Mouse (Mus musculus): ENCODE data around the gene Diras1. TPM values are rescaled to one million over a fixed set of nuclear protein-coding genes. Genes with fewer than 3 reads are reported as not detected.
A peak's percentile ranks its signal among the peaks of the same experiment; 100 is the strongest.
"Not testable (repeated sequence)": the region's sequence is repeated elsewhere in the genome, so short reads cannot be mapped to it uniquely, and the experiment has no call there.

The Diras1 gene
- total RNA-seq (2017) = not detected in 2 replicates

GRCm38 (mm10) chr10:81025639-81026275, at the start of gene Diras1:
TSS of gene Diras1 (minus strand) at chr10:81025662.
- ATAC-seq (replicated peaks; ENCODE audit: low read depth, poor library complexity, severe bottlenecking) = no peak

DNA sequence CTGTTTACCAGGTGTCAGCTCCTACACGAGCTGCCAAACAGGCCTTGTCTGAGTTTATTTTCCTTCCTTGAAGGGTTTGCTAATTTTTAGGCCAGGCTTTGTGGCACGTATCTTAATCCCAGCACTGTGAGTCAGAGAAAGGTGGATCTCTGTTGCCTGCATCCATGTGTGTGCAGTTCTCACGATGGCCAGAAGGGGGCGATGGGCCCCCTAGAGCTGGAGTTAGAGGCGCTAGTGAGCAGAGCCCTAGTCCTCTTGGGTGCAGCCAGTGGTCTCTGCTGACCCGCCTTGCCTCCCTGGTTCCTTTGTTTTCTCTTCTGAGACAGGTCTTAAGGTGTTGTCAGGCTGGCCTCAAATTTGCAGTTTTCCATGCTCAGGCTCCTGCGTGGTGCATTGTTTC, 48.0 kb upstream of the Diras1 start:
- ATAC-seq (replicated peaks; ENCODE audit: low read depth, poor library complexity, severe bottlenecking) = no peak

DNA sequence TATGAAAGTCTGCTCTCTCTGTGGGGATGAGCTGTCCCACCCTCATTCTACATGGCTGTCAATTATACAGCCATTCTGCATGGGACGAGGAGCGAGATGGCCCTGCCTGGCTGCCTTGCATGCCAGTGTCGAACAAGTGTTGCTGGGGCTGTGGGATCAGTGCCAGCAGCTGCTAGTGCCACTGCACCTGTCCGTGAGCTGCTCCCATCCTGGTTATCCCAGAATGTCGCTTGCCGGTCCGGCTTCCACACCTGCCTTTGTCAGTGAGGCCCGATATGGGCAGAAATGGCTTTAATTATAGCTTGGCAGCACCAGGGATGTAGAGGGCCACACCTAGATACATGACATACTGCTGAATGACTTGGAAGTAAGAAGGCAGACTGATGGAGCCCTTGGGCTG, 46.8 kb upstream of the Diras1 start:
- ATAC-seq (replicated peaks; ENCODE audit: low read depth, poor library complexity, severe bottlenecking) = no peak

- peak; percentile 97 for ATAC-seq (replicated peaks; ENCODE audit: low read depth, poor library complexity, severe bottlenecking)
These were observed 44.4 kb upstream of the Diras1 start, which contains the start of gene Thop1 for GRCm38 (mm10) chr10:81069836-81070235. TSS of gene Thop1 (plus strand) at chr10:81070035.

DNA sequence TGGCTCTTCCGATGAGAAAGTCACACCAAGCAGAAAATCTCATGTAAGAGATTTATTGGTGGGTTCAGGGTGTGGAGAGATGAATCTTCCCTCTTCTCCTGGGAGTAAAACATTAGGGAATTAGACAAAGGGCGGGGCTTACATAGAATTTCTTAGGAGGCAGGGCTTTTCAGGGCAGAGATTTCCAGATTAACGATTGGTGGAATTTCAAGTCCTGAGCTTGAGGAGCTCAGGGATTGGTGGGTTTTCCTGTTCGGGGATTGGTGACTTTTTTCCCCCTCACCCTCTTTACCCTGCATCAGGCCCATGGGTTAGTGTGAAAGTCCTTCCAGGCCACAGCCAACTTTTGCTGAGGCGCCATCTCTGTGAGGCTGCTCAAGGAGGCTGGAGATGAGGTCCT, 43.2 kb upstream of the Diras1 start:
- ATAC-seq (replicated peaks; ENCODE audit: low read depth, poor library complexity, severe bottlenecking) = no peak

- not testable (repeated sequence) for ATAC-seq (replicated peaks; ENCODE audit: low read depth, poor library complexity, severe bottlenecking)
These were observed 39.1 kb upstream of the Diras1 start for GRCm38 (mm10) chr10:81064519-81064918.

- no peak for ATAC-seq (replicated peaks; ENCODE audit: low read depth, poor library complexity, severe bottlenecking)
These were observed 37.2 kb upstream of the Diras1 start for GRCm38 (mm10) chr10:81062710-81063109.

GRCm38 (mm10) chr10:81059603-81060543, 34.4 kb upstream of the Diras1 start, which contains the start of gene Sgta:
TSS of gene Sgta (minus strand) at chr10:81060181.
- peak; percentile 97 for ATAC-seq (replicated peaks; ENCODE audit: low read depth, poor library complexity, severe bottlenecking)

- no peak for ATAC-seq (replicated peaks; ENCODE audit: low read depth, poor library complexity, severe bottlenecking)
These were observed 33.4 kb upstream of the Diras1 start for GRCm38 (mm10) chr10:81058896-81059295.

DNA sequence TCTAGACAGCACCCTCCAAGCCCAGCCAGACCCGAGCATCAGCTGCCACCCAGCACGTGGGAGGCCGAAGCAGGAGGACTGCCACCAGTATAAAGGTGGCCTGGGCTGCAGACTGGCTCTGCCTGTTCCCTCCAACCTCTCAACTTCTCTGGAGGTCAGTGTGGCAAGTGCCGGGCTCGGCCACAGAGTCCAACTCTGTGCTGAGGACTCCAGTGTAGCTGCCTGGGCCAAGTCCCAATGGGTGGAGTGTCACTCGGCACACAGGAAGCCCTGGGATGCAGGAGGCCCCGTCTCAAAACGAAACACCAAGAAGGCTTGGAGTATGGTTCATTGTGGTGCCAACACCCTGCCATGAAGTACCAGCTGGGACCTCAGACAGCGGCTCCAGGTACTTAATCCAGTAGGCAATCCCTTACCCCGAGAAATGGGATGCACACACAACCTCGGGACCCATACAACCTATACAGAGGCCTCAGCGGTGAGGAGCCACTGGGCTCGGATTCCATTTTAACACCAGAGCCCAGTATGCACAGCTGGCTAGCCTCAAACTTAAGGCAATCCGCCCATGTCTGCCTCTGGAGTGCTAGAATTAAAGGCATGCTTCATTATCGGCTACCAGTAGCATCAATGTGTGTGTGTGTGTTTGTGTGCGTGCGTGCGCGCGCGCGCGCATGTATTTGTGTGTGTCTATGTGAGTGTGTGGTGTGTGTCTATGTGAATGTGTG, 32.1 kb upstream of the Diras1 start:
- ATAC-seq (replicated peaks; ENCODE audit: low read depth, poor library complexity, severe bottlenecking) = no peak

- ATAC-seq (replicated peaks; ENCODE audit: low read depth, poor library complexity, severe bottlenecking) = not testable (repeated sequence)
These were observed 30.4 kb upstream of the Diras1 start for GRCm38 (mm10) chr10:81055802-81056340.

DNA sequence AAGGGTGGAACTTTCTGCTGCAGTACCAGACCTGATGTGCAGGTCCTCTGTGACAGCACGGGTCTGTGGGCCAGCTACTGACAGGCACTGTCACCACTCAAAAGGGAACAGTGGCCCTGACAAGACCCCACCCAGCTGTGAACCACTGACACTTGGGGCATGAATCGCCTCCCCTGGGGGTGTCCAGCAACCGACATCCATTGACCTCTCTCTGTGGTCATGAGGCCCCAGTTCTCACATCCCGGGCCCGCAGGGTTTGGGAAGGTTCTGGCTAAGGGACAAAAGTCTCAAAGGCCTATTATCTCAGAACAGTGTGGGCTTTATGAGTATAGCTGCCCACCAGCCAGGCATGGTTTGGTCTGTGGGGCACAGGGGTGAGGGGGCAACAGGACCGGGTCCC, 29.7 kb upstream of the Diras1 start:
- no peak for ATAC-seq (replicated peaks; ENCODE audit: low read depth, poor library complexity, severe bottlenecking)

DNA sequence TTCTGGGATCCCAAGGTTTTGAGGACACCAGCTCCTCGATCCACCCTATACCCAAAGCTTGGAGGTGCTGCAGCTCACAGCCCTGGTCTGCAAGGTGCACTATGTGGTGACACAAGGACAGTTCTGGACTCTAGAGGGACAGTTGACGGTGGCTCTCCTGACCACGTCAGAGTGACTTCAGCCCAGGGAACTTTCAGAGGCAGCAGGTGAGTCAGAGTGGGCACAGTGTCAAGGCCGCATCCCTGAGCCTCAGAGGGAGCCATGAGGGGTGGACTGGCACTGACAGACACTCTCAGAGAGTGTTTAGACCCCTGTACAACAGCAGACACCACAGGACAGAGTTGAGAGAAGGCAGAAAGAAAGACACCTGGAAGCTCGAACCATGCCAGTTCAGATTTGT, 27.1 kb upstream of the Diras1 start:
- no peak for ATAC-seq (replicated peaks; ENCODE audit: low read depth, poor library complexity, severe bottlenecking)

- ATAC-seq (replicated peaks; ENCODE audit: low read depth, poor library complexity, severe bottlenecking) = peak; percentile 70
These were observed 25.7 kb upstream of the Diras1 start for GRCm38 (mm10) chr10:81051133-81051532.

DNA sequence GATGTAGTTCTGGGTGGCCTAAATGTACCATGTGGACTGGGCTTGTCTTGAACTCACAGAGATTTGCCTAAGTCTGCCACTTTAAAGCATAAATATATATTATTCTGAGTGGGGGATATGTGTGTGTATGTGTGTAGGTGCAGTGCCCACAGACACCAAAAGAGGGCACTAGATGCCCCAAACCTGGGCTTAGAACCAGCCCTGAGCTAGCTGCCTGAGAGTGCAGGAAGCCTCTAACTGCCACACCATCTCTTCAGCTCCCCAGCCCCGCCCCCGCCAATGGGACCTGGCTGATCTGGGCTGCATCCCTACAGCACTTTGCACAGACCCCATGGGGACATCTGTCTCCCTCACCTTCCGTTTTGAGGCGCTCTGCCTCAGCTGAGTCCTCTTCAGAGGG, 25.2 kb upstream of the Diras1 start:
- peak; percentile 52 for ATAC-seq (replicated peaks; ENCODE audit: low read depth, poor library complexity, severe bottlenecking)

DNA sequence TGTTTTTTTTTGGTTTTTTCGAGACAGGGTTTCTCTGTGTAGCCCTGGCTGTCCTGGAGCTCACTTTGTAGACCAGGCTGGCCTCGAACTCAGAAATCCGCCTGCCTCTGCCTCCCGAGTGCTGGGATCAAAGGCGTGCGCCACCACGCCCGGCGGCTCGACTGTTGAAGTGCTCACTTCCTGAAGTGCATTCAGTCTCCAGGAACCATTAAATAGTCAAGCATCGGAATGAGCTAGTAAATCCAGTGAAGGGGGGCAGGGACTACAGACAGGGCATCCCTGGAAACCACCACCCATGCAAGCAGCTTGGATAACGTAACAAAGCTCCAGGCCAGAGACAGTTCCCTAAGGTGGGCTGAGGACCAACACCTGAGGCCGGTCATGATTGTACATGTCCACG, 19.8 kb upstream of the Diras1 start:
- ATAC-seq (replicated peaks; ENCODE audit: low read depth, poor library complexity, severe bottlenecking) = not testable (repeated sequence)

GRCm38 (mm10) chr10:81041458-81042175, 16.2 kb upstream of the Diras1 start:
- peak; percentile 48; the same call in 1 of the 2 replicates for ATAC-seq (replicated peaks; ENCODE audit: low read depth, poor library complexity, severe bottlenecking)

GRCm38 (mm10) chr10:81036988-81037580, 11.6 kb upstream of the Diras1 start, which contains the start of gene Slc39a3:
TSS of gene Slc39a3 (minus strand) at chr10:81037426.
- peak; percentile 96 for ATAC-seq (replicated peaks; ENCODE audit: low read depth, poor library complexity, severe bottlenecking)

GRCm38 (mm10) chr10:81036251-81036650, 10.8 kb upstream of the Diras1 start:
- ATAC-seq (replicated peaks; ENCODE audit: low read depth, poor library complexity, severe bottlenecking) = no peak

All from common myeloid progenitor, adult 5-6 weeks (primary cell).